Mouse (Mus musculus) inflammation-experienced regulatory T-cells, adult 6 months (primary cell): ENCODE data around the gene Klk6. TPM values are rescaled to one million over a fixed set of nuclear protein-coding genes. Genes with fewer than 3 reads are reported as not detected.

ENCODE experiments used
- ATAC-seq: one replicate; pipeline ENCODE4 v1.8.0; 2017
- polyA plus RNA-seq, 3 experiments: library from polyadenylated mRNA; unstranded; fragments of 100-300 nt; shearing (Covaris generic); gene quantifications; one replicate each; pipeline ENCODE4 v1.2.1; 2017

Klk6 gene
- polyA plus RNA-seq, 3 experiments from 2014 or later, result 0.52 TPM; not detected in 2

- ATAC-seq, result no peak
These were observed 1.8 kb downstream of the Klk6 start for GRCm38 (mm10) chr7:43826056-43826455.

- no peak for ATAC-seq
These were observed 3.4 kb downstream of the Klk6 start for GRCm38 (mm10) chr7:43827706-43828105.

- ATAC-seq, result no peak
These were observed 4.7 kb downstream of the Klk6 start for GRCm38 (mm10) chr7:43829006-43829405.

GRCm38 (mm10) chr7:43841701-43842100 lies 17.4 kb downstream of the Klk6 start, which contains the start of gene Klk5:
Klk5 (plus strand) TSS chr7:43841971.
- no peak for ATAC-seq

GRCm38 (mm10) chr7:43843801-43844200 lies 19.5 kb downstream of the Klk6 start:
- no peak for ATAC-seq

GRCm38 (mm10) chr7:43851616-43852015 lies 27.3 kb downstream of the Klk6 start:
- no peak for ATAC-seq

GRCm38 (mm10) chr7:43854642-43855380 lies 30.5 kb downstream of the Klk6 start:
- ATAC-seq, result no peak

GRCm38 (mm10) chr7:43855709-43856108 lies 31.4 kb downstream of the Klk6 start:
- no peak for ATAC-seq

- ATAC-seq, result no peak
These were observed 32.0 kb downstream of the Klk6 start for GRCm38 (mm10) chr7:43856307-43856706.

GRCm38 (mm10) chr7:43857501-43857900 lies 33.2 kb downstream of the Klk6 start:
- no peak for ATAC-seq

GRCm38 (mm10) chr7:43860411-43860810 lies 36.1 kb downstream of the Klk6 start:
- ATAC-seq, result no peak

- ATAC-seq, result no peak
These were observed 48.9 kb downstream of the Klk6 start for GRCm38 (mm10) chr7:43873237-43873636.

GRCm38 (mm10) chr7:43873674-43874073 lies 49.4 kb downstream of the Klk6 start:
- ATAC-seq, result no peak

- no peak for ATAC-seq
These were observed 50.6 kb downstream of the Klk6 start for GRCm38 (mm10) chr7:43874868-43875375.

GRCm38 (mm10) chr7:43876444-43876843 lies 52.1 kb downstream of the Klk6 start:
- no peak for ATAC-seq

GRCm38 (mm10) chr7:43878281-43878680 lies 54.0 kb downstream of the Klk6 start:
- no peak for ATAC-seq

- ATAC-seq, result no peak
These were observed 56.6 kb downstream of the Klk6 start, which contains the start of gene Klk4 for GRCm38 (mm10) chr7:43880912-43881311. Klk4 (plus strand) TSS chr7:43881160.

Other genes with a start within 250 kb of the Klk6 start
- gene Zfp719, start 244.9 kb upstream of the Klk6 start, polyA plus RNA-seq, result 10 to 100 TPM; 10.7 to 11.7 (median 11.7) TPM
- not detected for gene Zfp819, start 217.3 kb upstream of the Klk6 start, polyA plus RNA-seq
- not detected for gene Ceacam18, start 189.8 kb upstream of the Klk6 start, polyA plus RNA-seq
- gene Siglece, start 164.3 kb upstream of the Klk6 start, polyA plus RNA-seq, result under 1 TPM; 0.45 to 0.78 (median 0.51) TPM
- gene Ctu1, start 152.5 kb upstream of the Klk6 start, polyA plus RNA-seq, result 1 to 10 TPM; 1.1 to 2.0 (median 1.3) TPM
- not detected for gene Klk14, start 134.1 kb upstream of the Klk6 start, polyA plus RNA-seq
- under 1 TPM in 1 of 3 experiments, not detected in 2; 0.38 TPM for gene Klk13, start 111.9 kb upstream of the Klk6 start, polyA plus RNA-seq
- gene Klk12, start 55.6 kb upstream of the Klk6 start, polyA plus RNA-seq, result not detected
- gene Klk11, start 49.9 kb upstream of the Klk6 start, polyA plus RNA-seq, result under 1 TPM in 1 of 3 experiments, not detected in 2; 0.46 TPM
- gene Klk10, start 43.5 kb upstream of the Klk6 start, polyA plus RNA-seq, result under 1 TPM in 1 of 3 experiments, not detected in 2; 0.73 TPM
- gene Klk9, start 32.6 kb upstream of the Klk6 start, polyA plus RNA-seq, result not detected
- gene Klk8, start 26.9 kb upstream of the Klk6 start, polyA plus RNA-seq, result 100 to 1,000 TPM; 127 to 173 (median 148) TPM
- under 1 TPM in 1 of 3 experiments, not detected in 2; 0.17 TPM for gene Klk7, start 13.2 kb upstream of the Klk6 start, polyA plus RNA-seq
- gene Klk5, start 17.5 kb downstream of the Klk6 start, polyA plus RNA-seq, result not detected
- not detected for gene Klk4, start 56.7 kb downstream of the Klk6 start, polyA plus RNA-seq
- gene Klk15, start 109.2 kb downstream of the Klk6 start, polyA plus RNA-seq, result not detected
- gene Klk1b8, start 126.2 kb downstream of the Klk6 start, polyA plus RNA-seq, result not detected
- not detected for gene Klk1b1, start 142.3 kb downstream of the Klk6 start, polyA plus RNA-seq
- gene Klk1b9, start 151.6 kb downstream of the Klk6 start, polyA plus RNA-seq, result 1 to 10 TPM in 2 of 3 experiments, not detected in 1; 1.5 to 2.8 TPM
- gene Klk1b11, start 171.4 kb downstream of the Klk6 start, polyA plus RNA-seq, result not detected
- gene Klk1b26, start 187.7 kb downstream of the Klk6 start, polyA plus RNA-seq, result not detected
- 1 to 10 TPM; 3.3 to 6.3 (median 4.1) TPM for gene Klk1b27, start 227.8 kb downstream of the Klk6 start, polyA plus RNA-seq